Mouse (Mus musculus) c-Kit-positive CD71-positive TER-119-negative erythroid progenitor cells, embryonic 14.5 days (primary cell): Measurements from ENCODE around the gene Hgd.
A peak's percentile ranks its signal among the peaks of the same experiment; 100 is the strongest.
"Not testable (repeated sequence)": the region's sequence is repeated elsewhere in the genome, so short reads cannot be mapped to it uniquely, and the experiment has no call there.

ENCODE experiments used
- DNase-seq: peaks from one replicate; pipeline ENCODE4 v3.0.0-alpha.2; 2013; ENCODE audit warnings: low read depth

Hgd gene

GRCm38 (mm10) chr16:37629011-37629410, 49.1 kb downstream of the Hgd start:
- DNase-seq = no peak

- DNase-seq = no peak
These were observed 54.6 kb downstream of the Hgd start for GRCm38 (mm10) chr16:37634578-37634977.

- no peak for DNase-seq
These were observed 55.1 kb downstream of the Hgd start for GRCm38 (mm10) chr16:37635095-37635494.

GRCm38 (mm10) chr16:37636107-37636506, 56.2 kb downstream of the Hgd start:
- no peak for DNase-seq

- DNase-seq = no peak
These were observed 57.8 kb downstream of the Hgd start for GRCm38 (mm10) chr16:37637802-37638201.

GRCm38 (mm10) chr16:37640522-37640921, 60.6 kb downstream of the Hgd start:
- not testable (repeated sequence) for DNase-seq

GRCm38 (mm10) chr16:37644486-37644885, 64.5 kb downstream of the Hgd start:
- no peak for DNase-seq

GRCm38 (mm10) chr16:37645211-37645610, 65.3 kb downstream of the Hgd start:
- DNase-seq = no peak

GRCm38 (mm10) chr16:37645799-37646198, 65.8 kb downstream of the Hgd start:
- no peak for DNase-seq

- DNase-seq = no peak
These were observed 67.1 kb downstream of the Hgd start for GRCm38 (mm10) chr16:37647067-37647466.

GRCm38 (mm10) chr16:37647936-37648335, 68.0 kb downstream of the Hgd start:
- DNase-seq = no peak

GRCm38 (mm10) chr16:37649068-37649467, 69.1 kb downstream of the Hgd start:
- no peak for DNase-seq

GRCm38 (mm10) chr16:37651467-37651866, 71.5 kb downstream of the Hgd start:
- no peak for DNase-seq

GRCm38 (mm10) chr16:37652654-37653053, 72.7 kb downstream of the Hgd start:
- DNase-seq = no peak

- no peak for DNase-seq
These were observed 73.1 kb downstream of the Hgd start for GRCm38 (mm10) chr16:37653058-37653457.

GRCm38 (mm10) chr16:37653731-37654657, 74.0 kb downstream of the Hgd start, which contains the start of gene Ndufb4:
Ndufb4 (minus strand) TSS chr16:37654453.
- DNase-seq = peak; percentile 96

GRCm38 (mm10) chr16:37654831-37655455, 75.0 kb downstream of the Hgd start:
- DNase-seq = no peak

- no peak for DNase-seq
These were observed 75.9 kb downstream of the Hgd start for GRCm38 (mm10) chr16:37655756-37656347.

GRCm38 (mm10) chr16:37656796-37657195, 76.8 kb downstream of the Hgd start:
- DNase-seq = no peak

- DNase-seq = no peak
These were observed 83.9 kb downstream of the Hgd start for GRCm38 (mm10) chr16:37663643-37664459.

GRCm38 (mm10) chr16:37665394-37665935, 85.5 kb downstream of the Hgd start:
- DNase-seq = no peak
